Mouse (Mus musculus) forebrain, embryonic 10.5 days (tissue): Measurements from ENCODE around the gene Uqcc2. TPM values are rescaled to one million over a fixed set of nuclear protein-coding genes. Genes with fewer than 3 reads are reported as not detected.

ENCODE experiments used
- DNase-seq: peaks from one replicate; pipeline ENCODE4 v3.0.0-alpha.2; 2017; ENCODE audit warnings: low spot score; ENCODE audit errors: extremely low spot score
- H3K27ac ChIP-seq: fragments of 300-500 bp; sonication (generic); 2 replicates; pipeline ENCODE4 v1.5.1; 2016; ENCODE audit warnings: mild to moderate bottlenecking
- H3K27me3 ChIP-seq: fragments of 300-500 bp; sonication (generic); 2 replicates; pipeline ENCODE4 v1.6.1; 2016; ENCODE audit warnings: mild to moderate bottlenecking; ENCODE audit not compliant: poor library complexity, severe bottlenecking
- H3K36me3 ChIP-seq: fragments of 300-500 bp; sonication (generic); replicated peaks from 2 replicates; pipeline ENCODE4 v1.6.1; 2016; ENCODE audit warnings: mild to moderate bottlenecking, moderate library complexity
- H3K4me1 ChIP-seq: fragments of 300-500 bp; sonication (generic); 2 replicates; pipeline ENCODE4 v1.6.1; 2016
- H3K4me3 ChIP-seq: fragments of 300-500 bp; sonication (generic); 2 replicates; pipeline ENCODE4 v1.5.1; 2016; ENCODE audit warnings: mild to moderate bottlenecking, moderate library complexity
- H3K9me3 ChIP-seq: fragments of 300-500 bp; sonication (generic); 2 replicates; pipeline ENCODE4 v1.6.1; 2016; ENCODE audit warnings: mild to moderate bottlenecking, moderate library complexity
- WGBS: fragments of 180-500 bp; shearing (Covaris S2); methylation state at CpG from one replicate; pipeline ENCODE4 v1.1.7; 2016; 5-methylcytosine and 5-hydroxymethylcytosine counted together
- microRNA-seq: library from miRNA; unstranded; fragments of <30 nt; microRNA quantifications from one replicate; pipeline ENCODE4, GENCODE M21; 2017
- polyA plus RNA-seq: library from polyadenylated mRNA; unstranded; fragments of >200 nt; fragmentation: Nextera tagmentation; extraction: Ambion mirVana; gene quantifications from 2 replicates; pipeline ENCODE4 v1.2.1, GENCODE M21; 2016

Gene Uqcc2
- polyA plus RNA-seq, 1 experiment from 2014 or later, result 405 TPM

DNA sequence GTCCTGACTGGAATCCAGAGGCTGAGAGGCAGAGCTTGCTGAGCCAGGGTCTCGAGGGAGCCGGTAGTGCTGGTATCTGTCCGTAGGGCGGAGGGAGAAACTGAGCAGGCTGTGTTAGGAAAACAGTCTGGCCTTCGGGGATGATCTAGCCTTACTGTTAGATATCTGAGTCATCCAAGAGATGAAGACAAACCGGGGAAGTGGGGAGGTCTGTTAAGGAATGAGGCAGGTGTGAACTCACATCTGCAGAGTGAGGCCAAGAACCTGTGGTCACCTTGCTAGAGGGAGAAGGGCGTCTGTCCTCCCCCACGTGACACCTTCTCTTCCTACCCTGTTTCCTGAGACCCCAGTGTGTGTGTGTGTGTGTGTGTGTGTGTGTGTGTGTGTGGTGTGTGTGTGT, 50.9 kb downstream of the Uqcc2 start:
- H3K36me3 ChIP-seq, result no peaks in the 10 kb centered on the region
- H3K27ac ChIP-seq, result no peak overlapping the region
- WGBS, result 79% methylated on average over 8 of the region's 8 CpGs
- no peaks in the 10 kb centered on the region for H3K27me3 ChIP-seq
- peaks cover 30% of the 10 kb centered on the region for H3K4me1 ChIP-seq
- H3K4me3 ChIP-seq, result no peak overlapping the region
- peaks cover 3% of the 10 kb centered on the region; the same call in 1 of the 2 replicates for H3K9me3 ChIP-seq
- no peak for DNase-seq

DNA sequence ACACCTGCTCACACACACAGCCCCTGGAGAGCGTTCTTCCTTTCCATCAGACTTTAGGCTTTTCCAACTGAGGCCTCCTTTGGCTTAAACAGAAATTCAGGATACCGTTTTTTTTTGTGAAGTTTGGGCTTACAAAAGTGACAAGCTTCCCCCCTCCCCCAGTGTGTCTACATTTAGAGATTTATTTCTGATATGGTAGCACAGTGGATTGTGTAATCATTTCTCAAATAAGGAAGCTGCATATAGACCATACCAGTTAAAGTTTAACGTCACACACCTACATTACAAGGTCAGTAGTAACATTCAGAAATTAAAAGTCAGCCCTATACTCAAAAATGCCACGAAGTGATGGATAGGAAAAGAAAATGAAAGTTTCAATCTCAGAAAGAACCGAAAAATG, 51.8 kb downstream of the Uqcc2 start:
- 86% methylated on average over 5 of the region's 5 CpGs for WGBS

DNA sequence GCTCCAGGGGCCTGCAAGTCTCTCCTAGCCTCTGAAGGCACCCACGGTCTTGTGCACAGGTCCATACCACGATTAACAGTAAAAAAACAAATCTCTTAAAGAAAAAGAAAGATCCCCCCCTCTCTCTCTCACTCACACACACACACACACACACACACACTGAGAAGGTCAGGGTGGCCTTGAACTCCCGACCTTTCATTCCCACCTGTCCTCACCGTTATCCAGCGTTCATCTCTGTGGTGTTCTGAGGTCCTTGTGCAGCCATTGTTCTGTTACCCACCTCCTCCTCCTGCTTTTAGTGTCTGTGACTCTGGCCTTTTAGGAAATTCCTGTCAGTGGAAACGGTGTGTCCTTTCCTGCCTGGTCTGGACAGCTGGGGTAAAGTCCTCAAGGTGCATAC, 55.2 kb downstream of the Uqcc2 start:
- no peak overlapping the region for H3K27ac ChIP-seq
- H3K27me3 ChIP-seq, result no peaks in the 10 kb centered on the region
- WGBS, result 86% methylated on average over 6 of the region's 6 CpGs
- peaks cover 38% of the 10 kb centered on the region for H3K4me1 ChIP-seq
- peaks cover 7% of the 10 kb centered on the region; the same call in 1 of the 2 replicates for H3K9me3 ChIP-seq
- H3K4me3 ChIP-seq, result no peak overlapping the region
- DNase-seq, result no peak
- 0 out of 2 replicates have a peak, but pooled peaks cover 3% of the 10 kb centered on the region for H3K36me3 ChIP-seq

More for the DNA sequence above, 51.8 kb downstream of the Uqcc2 start:
- no peak overlapping the region for H3K4me3 ChIP-seq
- 0 out of 2 replicates have a peak, but pooled peaks cover 3% of the 10 kb centered on the region for H3K36me3 ChIP-seq
- DNase-seq, result no peak
- H3K27me3 ChIP-seq, result no peaks in the 10 kb centered on the region
- peaks cover 7% of the 10 kb centered on the region; the same call in 1 of the 2 replicates for H3K9me3 ChIP-seq
- H3K27ac ChIP-seq, result no peak overlapping the region
- peaks cover 23% of the 10 kb centered on the region for H3K4me1 ChIP-seq

DNA sequence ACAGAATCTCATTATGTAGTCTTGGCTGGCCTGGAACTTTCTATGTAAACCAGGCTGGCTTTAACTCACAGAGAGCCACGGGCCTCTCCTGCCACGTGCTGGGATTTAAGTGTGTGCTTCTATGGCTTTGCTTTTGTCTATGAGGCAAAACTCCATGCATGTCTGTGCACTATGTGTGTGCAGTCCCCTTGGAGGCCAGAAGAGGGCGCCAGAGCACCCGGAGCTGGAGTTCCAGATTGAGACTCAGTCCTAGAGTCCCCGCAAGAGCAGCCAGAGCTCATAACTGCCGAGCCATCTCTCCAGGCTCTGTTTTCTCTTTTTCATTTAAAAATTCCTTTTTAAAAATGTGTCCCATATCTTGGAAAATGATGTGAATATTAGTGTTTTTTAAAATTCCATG, 55.8 kb downstream of the Uqcc2 start:
- 82% methylated on average over 6 of the region's 6 CpGs for WGBS
- DNase-seq, result no peak
- H3K4me1 ChIP-seq, result peaks cover 35% of the 10 kb centered on the region
- H3K27ac ChIP-seq, result no peak overlapping the region
- peaks cover 7% of the 10 kb centered on the region; the same call in 1 of the 2 replicates for H3K9me3 ChIP-seq
- H3K27me3 ChIP-seq, result no peaks in the 10 kb centered on the region
- no peak overlapping the region for H3K4me3 ChIP-seq
- 0 out of 2 replicates have a peak, but pooled peaks cover 3% of the 10 kb centered on the region for H3K36me3 ChIP-seq

DNA sequence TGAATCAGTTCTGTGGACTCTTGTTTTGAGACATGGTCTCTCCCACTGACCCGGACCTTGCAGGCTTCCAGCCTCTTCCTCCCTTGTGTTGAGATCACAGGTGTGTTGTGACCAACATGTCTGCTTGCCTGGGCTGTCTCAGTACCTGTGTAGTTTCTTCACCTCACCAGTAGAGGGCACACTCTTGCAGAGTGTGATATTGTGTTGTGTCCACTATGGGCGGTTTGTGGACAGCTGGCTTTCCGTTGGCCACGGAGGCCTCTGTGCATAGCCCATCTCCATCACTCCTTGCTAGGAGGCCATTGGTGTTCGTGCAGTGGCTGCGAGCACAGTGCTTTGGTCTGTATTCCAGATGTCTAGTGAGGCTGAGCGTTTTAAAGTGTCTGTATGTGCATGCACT, 56.6 kb downstream of the Uqcc2 start:
- Histone ChIP-seq H3K27me3 (no peaks in the 10 kb centered on the region), H3K4me1 (peaks cover 35% of the 10 kb centered on the region), H3K27ac (no peak overlapping the region), H3K9me3 (peaks cover 7% of the 10 kb centered on the region; the same call in 1 of the 2 replicates), H3K36me3 (0 out of 2 replicates have a peak, but pooled peaks cover 3% of the 10 kb centered on the region), H3K4me3 (no peak overlapping the region)
- no peak for DNase-seq
- WGBS, result 94% methylated on average over 7 of the region's 7 CpGs

DNA sequence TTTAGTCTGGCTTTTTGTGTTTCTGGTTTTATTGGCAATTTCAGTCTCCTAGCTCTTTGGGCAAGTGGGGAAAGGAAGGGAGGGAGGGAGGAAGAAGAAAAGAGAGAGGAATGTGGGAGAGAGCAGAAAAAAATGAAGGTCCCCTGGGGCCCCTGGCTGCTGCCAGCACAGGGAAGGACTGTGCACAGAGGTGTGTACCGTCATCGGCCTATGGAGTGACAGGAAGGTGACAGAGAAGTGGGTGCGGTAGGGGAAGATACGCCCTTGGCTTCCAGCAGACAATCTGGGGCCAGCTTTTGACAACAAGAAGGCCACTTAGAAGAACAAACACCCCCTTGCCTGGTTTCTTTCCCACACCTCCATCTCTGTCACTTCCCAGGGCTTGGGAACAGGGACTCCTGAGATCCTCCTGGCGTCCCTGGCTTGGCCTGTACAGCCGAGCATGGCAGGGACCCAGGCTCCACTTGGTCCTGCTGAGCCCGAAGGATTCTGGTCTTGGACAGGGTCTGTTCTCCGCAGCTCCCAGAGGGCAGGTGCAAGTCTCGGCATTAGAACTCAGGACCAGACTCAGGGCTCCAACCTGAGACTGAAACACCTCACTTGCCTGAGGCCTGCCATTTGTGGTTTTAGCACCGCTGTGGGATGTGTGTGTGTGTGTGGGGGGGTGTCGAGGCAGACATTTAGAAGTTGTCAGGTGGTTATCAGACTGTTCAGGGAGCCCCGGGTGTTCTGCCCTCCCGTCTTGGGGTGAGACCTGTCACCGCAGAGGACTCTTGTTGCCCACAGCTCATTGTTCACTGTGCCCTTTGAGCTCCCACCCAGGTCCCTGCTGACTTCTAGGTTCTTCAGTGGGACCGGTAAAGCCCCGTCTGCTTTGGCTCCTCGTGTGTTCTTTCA, 58.6 kb downstream of the Uqcc2 start:
- 85% methylated on average over 17 of the region's 17 CpGs for WGBS
- no peak for DNase-seq
- 0 out of 2 replicates have a peak overlapping the region, but pooled peaks have one; percentile 6 for H3K27ac ChIP-seq
- no peak overlapping the region for H3K4me3 ChIP-seq
- 0 out of 2 replicates have a peak, but pooled peaks cover 3% of the 10 kb centered on the region for H3K36me3 ChIP-seq
- peaks cover 18% of the 10 kb centered on the region for H3K4me1 ChIP-seq
- peaks cover 7% of the 10 kb centered on the region; the same call in 1 of the 2 replicates for H3K9me3 ChIP-seq
- no peaks in the 10 kb centered on the region for H3K27me3 ChIP-seq

DNA sequence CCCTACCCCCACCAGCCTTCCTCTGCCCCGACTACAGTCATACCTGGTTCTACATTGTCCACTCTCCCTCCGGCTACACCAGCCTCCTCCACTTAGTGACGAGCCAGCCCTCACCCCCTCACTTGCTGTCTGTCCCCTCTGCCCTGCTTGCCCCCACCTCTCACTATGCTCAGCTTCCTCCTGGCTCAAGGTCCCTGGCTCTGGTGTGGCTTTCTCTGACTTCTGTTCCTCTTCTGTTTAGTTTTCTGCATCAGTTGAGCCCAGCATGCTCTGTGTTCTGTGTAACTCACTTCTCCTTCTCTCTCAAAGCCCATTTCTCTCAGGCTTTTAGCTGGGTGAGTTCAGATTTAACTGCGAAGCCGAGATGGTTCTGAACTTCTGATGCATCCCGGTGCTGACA, 59.5 kb downstream of the Uqcc2 start:
- Histone ChIP-seq H3K4me1 (peaks cover 21% of the 10 kb centered on the region), H3K9me3 (peaks cover 7% of the 10 kb centered on the region; the same call in 1 of the 2 replicates), H3K27ac (peak overlapping the region; percentile 42), H3K36me3 (0 out of 2 replicates have a peak, but pooled peaks cover 3% of the 10 kb centered on the region), H3K4me3 (no peak overlapping the region), H3K27me3 (no peaks in the 10 kb centered on the region)
- DNase-seq, result no peak
- WGBS, result 76% methylated on average over 6 of the region's 6 CpGs

DNA sequence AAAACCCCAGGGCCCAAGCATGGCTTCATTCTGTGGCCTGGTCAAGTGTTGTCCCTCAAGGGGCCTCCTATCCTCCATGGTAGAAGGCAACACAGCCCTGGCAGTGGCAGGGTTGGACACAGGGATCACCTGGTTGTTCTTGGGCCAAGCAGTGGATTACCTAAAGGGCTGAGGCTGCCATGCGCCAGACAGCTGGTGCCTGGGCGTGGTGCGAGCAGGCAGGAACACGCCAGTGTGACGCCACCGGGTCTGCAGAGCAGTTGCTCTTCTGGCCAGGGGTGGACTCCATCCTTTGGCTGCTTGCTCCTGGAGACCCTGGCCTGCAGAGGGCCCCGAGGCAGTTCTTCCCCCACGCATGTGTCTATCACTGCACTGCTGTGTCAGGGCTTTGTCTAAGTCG, 59.9 kb downstream of the Uqcc2 start:
- no peak overlapping the region for H3K4me3 ChIP-seq
- peaks cover 23% of the 10 kb centered on the region for H3K4me1 ChIP-seq
- no peaks in the 10 kb centered on the region for H3K27me3 ChIP-seq
- WGBS, result 87% methylated on average over 9 of the region's 9 CpGs
- H3K27ac ChIP-seq, result peak overlapping the region; percentile 42
- peaks cover 7% of the 10 kb centered on the region; the same call in 1 of the 2 replicates for H3K9me3 ChIP-seq
- H3K36me3 ChIP-seq, result 0 out of 2 replicates have a peak, but pooled peaks cover 3% of the 10 kb centered on the region
- no peak for DNase-seq

DNA sequence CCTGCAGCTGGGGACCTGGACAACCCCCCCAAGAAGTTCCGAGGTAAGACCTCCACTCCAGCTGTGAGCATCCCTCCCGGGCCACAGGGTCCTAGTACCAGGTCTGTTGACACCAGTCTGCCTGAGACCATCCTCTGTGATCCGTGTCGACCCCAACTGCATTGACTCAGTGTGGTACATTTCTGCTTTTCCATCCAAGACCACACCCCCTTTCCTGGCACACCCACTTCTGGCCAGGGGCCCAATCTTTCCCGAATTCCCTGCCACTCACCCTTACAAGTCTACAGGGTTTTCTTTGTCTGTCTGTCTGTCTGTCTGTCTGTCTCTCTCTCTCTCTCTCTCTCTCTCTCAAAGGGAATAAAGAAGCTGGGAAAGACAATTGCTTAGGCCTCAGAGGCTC, 60.6 kb downstream of the Uqcc2 start:
- WGBS, result 82% methylated on average over 5 of the region's 5 CpGs
- Histone ChIP-seq H3K27me3 (no peaks in the 10 kb centered on the region), H3K36me3 (0 out of 2 replicates have a peak, but pooled peaks cover 3% of the 10 kb centered on the region), H3K4me3 (no peak overlapping the region), H3K27ac (no peak overlapping the region), H3K9me3 (peaks cover 7% of the 10 kb centered on the region; the same call in 1 of the 2 replicates), H3K4me1 (peaks cover 23% of the 10 kb centered on the region)
- DNase-seq, result no peak

Small RNA genes within 50 kb of the gene (microRNA-seq; reads per million reads assigned to microRNA genes)
- gene Mir7677, result not detected

Other genes starting within 250 kb of the Uqcc2 start
- gene Kifc5b, start 216.8 kb downstream of the Uqcc2 start, polyA plus RNA-seq, result 11.7 and 12.5 TPM in 2 replicates
- gene Phf1, start 200.9 kb downstream of the Uqcc2 start, polyA plus RNA-seq, result 2.8 and 2.9 TPM in 2 replicates
- 180 and 184 TPM in 2 replicates for gene Cuta, start 194.3 kb downstream of the Uqcc2 start, polyA plus RNA-seq
- 1.5 and 1.9 TPM in 2 replicates for gene Syngap1, start 192.7 kb downstream of the Uqcc2 start, polyA plus RNA-seq
- gene Zbtb9, start 160.7 kb downstream of the Uqcc2 start, polyA plus RNA-seq, result 17.5 and 20.1 TPM in 2 replicates
- 3.1 and 3.4 TPM in 2 replicates for gene Bak1, start 104.9 kb downstream of the Uqcc2 start, polyA plus RNA-seq
- gene Itpr3, start 76.6 kb downstream of the Uqcc2 start, polyA plus RNA-seq, result 1.6 TPM in 2 replicates
- gene Ip6k3, start 33.9 kb upstream of the Uqcc2 start, polyA plus RNA-seq, result 0.06 TPM in 1 of 2 replicates, not detected in the other
- gene Lemd2, start 70.6 kb upstream of the Uqcc2 start, polyA plus RNA-seq, result 14.8 TPM in 2 replicates